Comparison of ENCODE assay signal across 26 mouse cellular contexts in genomic region chr3:132125227-132125740, GRCm38 (mm10). TPM values are rescaled to one million over a fixed set of nuclear protein-coding genes. Genes with fewer than 3 reads are reported as not detected.
A peak's percentile ranks its signal among the peaks of the same experiment; 100 is the strongest.
DNase-seq lines count a peak whose midpoint lies in the region; ATAC-seq and TF ChIP-seq lines count a peak whose summit lies in the region.
"Had no signal": no experiment of that assay in that cellular context is flagged by ENCODE, and none has a peak within 500 bp of the region (broad histone marks: within the 10 kb centered on the region; RNA-seq: fewer than 3 reads in every experiment).

No protein-coding gene starts in this region.

- no peaks in the 10 kb centered on the region for H3K27me3 ChIP-seq in CH12.LX (replicated peaks)
- peaks cover 4% of the 10 kb centered on the region for H3K27me3 ChIP-seq in Patski
- H3K27me3 ChIP-seq in hindbrain, embryonic 11.5 days (ENCODE audit: control insufficient read depth, insufficient read depth, low read length), result no peaks in the 10 kb centered on the region
- H3K27me3 ChIP-seq: embryonic facial prominence, embryonic 13.5 days; embryonic facial prominence, embryonic 15.5 days; forebrain, embryonic 12.5 days had no signal

- peak; percentile 91 for ATAC-seq in Patski
- ATAC-seq in hindbrain, embryonic 11.5 days (ENCODE audit: low FRiP score), result no peak
- ATAC-seq: CD4-positive, CD25-positive, alpha-beta regulatory T cell, adult 4 months; forebrain, embryonic 14.5 days; forebrain, embryonic 16.5 days had no signal

- no peak for TF ChIP-seq EP300 in CH12.LX (IDR thresholded peaks at IDR 0.05; ENCODE audit: low read length)

- no peak for TF ChIP-seq CTCF in CH12.LX (conservative IDR thresholded peaks at IDR 0.05 in 1 of 2, IDR thresholded peaks at IDR 0.05 in 1 of 2; ENCODE audit: low read depth in 2 of 2, low read length in 2 of 2)
- TF ChIP-seq CTCF in Patski (IDR thresholded peaks at IDR 0.05), result no peak

- no peak for TF ChIP-seq RAD21 in CH12.LX (IDR thresholded peaks at IDR 0.05; ENCODE audit: low read depth, low read length)

- POLR2A ChIA-PET in Patski (lab: Charles Lee), result no interaction called here

- 83% methylated on average over 8 of the region's 8 CpGs for WGBS in hindbrain, embryonic 11.5 days

- no peak overlapping the region for H3K27ac ChIP-seq in CH12.LX (ENCODE audit: insufficient read depth, low read depth)
- no peak overlapping the region for H3K27ac ChIP-seq in hindbrain, embryonic 11.5 days (ENCODE audit: low read depth, low read length)
- H3K27ac ChIP-seq: embryonic facial prominence, embryonic 13.5 days; embryonic facial prominence, embryonic 15.5 days; forebrain, embryonic 10.5 days; forebrain, embryonic 12.5 days had no signal

- no peaks in the 10 kb centered on the region for H3K79me2 ChIP-seq in CH12.LX (replicated peaks; ENCODE audit: control insufficient read depth, extremely low read depth, insufficient read depth, poor library complexity, severe bottlenecking)

- H3K9me3 ChIP-seq in CH12.LX (replicated peaks; ENCODE audit: low read length), result no peaks in the 10 kb centered on the region
- no peaks in the 10 kb centered on the region for H3K9me3 ChIP-seq in hindbrain, embryonic 11.5 days (ENCODE audit: control insufficient read depth, low read length)
- H3K9me3 ChIP-seq: embryonic facial prominence, embryonic 13.5 days; embryonic facial prominence, embryonic 15.5 days; forebrain, embryonic 10.5 days; forebrain, embryonic 12.5 days had no signal

- H3K9ac ChIP-seq in CH12.LX (ENCODE audit: insufficient read depth, low read depth), result no peak overlapping the region
- H3K9ac ChIP-seq in hindbrain, embryonic 11.5 days (ENCODE audit: low read depth, low read length), result no peak overlapping the region
- H3K9ac ChIP-seq: embryonic facial prominence, embryonic 13.5 days; embryonic facial prominence, embryonic 15.5 days; forebrain, embryonic 12.5 days had no signal

- CTCF ChIA-PET in Patski (lab: Charles Lee), result interaction anchor here (1.1 to 1.9 kb wide), 3 partner anchors 14 to 149 kb away, joined by 3 to 5 read pairs (median 3); no protein-coding TSS in a partner anchor

- H3K36me3 ChIP-seq in CH12.LX (replicated peaks in 1 of 2; ENCODE audit: control insufficient read depth in 1 of 2, insufficient read depth in 1 of 2, low read length in 1 of 2), result no peaks in the 10 kb centered on the region
- no peaks in the 10 kb centered on the region for H3K36me3 ChIP-seq in hindbrain, embryonic 11.5 days (ENCODE audit: control insufficient read depth, insufficient read depth, low read length)
- H3K36me3 ChIP-seq: embryonic facial prominence, embryonic 13.5 days; embryonic facial prominence, embryonic 15.5 days; forebrain, embryonic 10.5 days; forebrain, embryonic 12.5 days had no signal

- H3K4me1 ChIP-seq in CH12.LX (ENCODE audit: control insufficient read depth in 1 of 2, insufficient read depth in 2 of 2), result peaks cover 0 to 7% of the 10 kb centered on the region in 2 experiments; a peak in 2 of 4 replicates
- H3K4me1 ChIP-seq in hindbrain, embryonic 11.5 days (replicated peaks; ENCODE audit: control insufficient read depth, insufficient read depth, low read length), result no peaks in the 10 kb centered on the region
- H3K4me1 ChIP-seq: embryonic facial prominence, embryonic 15.5 days; forebrain, embryonic 10.5 days; forebrain, embryonic 12.5 days had no signal

- in situ Hi-C loops in CH12.LX (cut with MboI; ENCODE audit: low pct_ligation_motif_present, low pct_unique_long_range_greater_than_20kb, low sequenced_read_pairs), result no loop called here
- in situ Hi-C loops in Patski (cut with MboI; ENCODE audit: low pct_unique_long_range_greater_than_20kb), result no loop called here

- no peak overlapping the region for H3K4me3 ChIP-seq in CH12.LX (replicated peaks in 1 of 3; ENCODE audit: low read depth in 2 of 3, low read length in 2 of 3, poor library complexity in 1 of 3)
- no peak overlapping the region for H3K4me3 ChIP-seq in hindbrain, embryonic 11.5 days (ENCODE audit: low read depth, low read length)
- H3K4me3 ChIP-seq: embryonic facial prominence, embryonic 13.5 days; embryonic facial prominence, embryonic 15.5 days; erythroblast, embryonic 14.5 days; forebrain, embryonic 10.5 days; forebrain, embryonic 12.5 days had no signal

- no peak for DNase-seq in CH12.LX (ENCODE audit: extremely low read depth)
- peak; percentile 99 for DNase-seq in Patski (ENCODE audit: low read depth, low spot score)
- DNase-seq in hindbrain, embryonic 11.5 days (ENCODE audit: low spot score), result no peak
- no peak for DNase-seq in spleen, postnatal 4 days (ENCODE audit: low spot score in 2 of 2)
- DNase-seq in thymus, postnatal 14 days, result no peak
- DNase-seq: adrenal gland, adult 2 months; adrenal gland, postnatal 10 days; adrenal gland, postnatal 25 days; B cell, adult 2 months; cerebellum, adult 11 months; cerebellum, adult 18-20 months; cerebellum, adult 8-10 months; cerebellum, adult 9-11 months; cerebellum, postnatal 14 days; cerebellum, postnatal 36 days; embryo, embryonic 11 days had no signal

- TF ChIP-seq POLR2A in CH12.LX (IDR thresholded peaks at IDR 0.05; ENCODE audit: low read depth, low read length), result no peak

- peak overlapping the region; percentile 21; the same call in 1 of the 2 replicates for H3K4me2 ChIP-seq in CH12.LX (ENCODE audit: insufficient read depth, low read depth, poor library complexity, severe bottlenecking)
- no peak overlapping the region for H3K4me2 ChIP-seq in hindbrain, embryonic 11.5 days (replicated peaks; ENCODE audit: low read depth, low read length)
- H3K4me2 ChIP-seq: embryonic facial prominence, embryonic 13.5 days; embryonic facial prominence, embryonic 15.5 days; forebrain, embryonic 12.5 days had no signal

- dilution Hi-C loops in CH12.LX (cut with MboI; ENCODE audit: extremely low pct_ligation_motif_present, extremely low pct_unique_long_range_greater_than_20kb, low sequenced_read_pairs), result no loop called here

TF ChIP-seq in CH12.LX, 34 proteins besides CTCF, POLR2A, EP300 and RAD21:
- TF ChIP-seq SIN3A (IDR thresholded peaks at IDR 0.05; ENCODE audit: low read length) (no peak), CHD1 (IDR thresholded peaks at IDR 0.05; ENCODE audit: low read depth, low read length) (no peak), GABPA (IDR thresholded peaks at IDR 0.05; ENCODE audit: insufficient replicate concordance, low read depth, low read length) (no peak), MAZ (IDR thresholded peaks at IDR 0.05; ENCODE audit: low read depth, low read length) (no peak), TCF12 (IDR thresholded peaks at IDR 0.05; ENCODE audit: low read depth, low read length) (no peak), USF2 (conservative IDR thresholded peaks at IDR 0.05; ENCODE audit: low read depth, low read length) (no peak), KAT2A (IDR thresholded peaks at IDR 0.05; ENCODE audit: insufficient replicate concordance, low read length) (no peak)

RNA-seq across cellular contexts. Expression of gene Dkk2, which starts 40.2 kb away (rescaled TPM):
- not detected in 2 replicates for total RNA-seq in CH12.LX (2012; rRNA removed)
- not detected in 2 replicates for total RNA-seq in CH12.LX (2014; rRNA removed)
- polyA plus RNA-seq in CH12.LX (2012; ENCODE audit: insufficient read length, low read depth), result not detected in 2 replicates
- polyA plus RNA-seq in Patski (2021), result 0.01 TPM
- 13.0 and 13.5 TPM in 2 replicates for polyA plus RNA-seq in hindbrain, embryonic 11.5 days (2014; fragmentation: Nextera tagmentation; extraction: Ambion mirVana)
- total RNA-seq: common myeloid progenitor, adult 5-6 weeks; MEL had no signal
- polyA plus RNA-seq: erythroblast, embryonic 14.5 days had no signal

Comparison
In these comparisons a context has a peak if more than half of its experiments do, and no peak if none do; other contexts are left out.
1. RNA of gene Dkk2, which starts 40.2 kb away (polyA plus RNA-seq): 13.0 to 13.5 TPM in hindbrain, embryonic 11.5 days; 0.01 TPM in Patski (single experiment) and not detected in CH12.LX; every median in the first group is over 10 times any median in the second.